Mouse (Mus musculus): Measurements from ENCODE around the gene Rasgef1c. TPM values are rescaled to one million over a fixed set of nuclear protein-coding genes. Genes with fewer than 3 reads are reported as not detected.

The Rasgef1c gene
- polyA plus RNA-seq, 1 experiment from 2014 or later = not detected

DNA sequence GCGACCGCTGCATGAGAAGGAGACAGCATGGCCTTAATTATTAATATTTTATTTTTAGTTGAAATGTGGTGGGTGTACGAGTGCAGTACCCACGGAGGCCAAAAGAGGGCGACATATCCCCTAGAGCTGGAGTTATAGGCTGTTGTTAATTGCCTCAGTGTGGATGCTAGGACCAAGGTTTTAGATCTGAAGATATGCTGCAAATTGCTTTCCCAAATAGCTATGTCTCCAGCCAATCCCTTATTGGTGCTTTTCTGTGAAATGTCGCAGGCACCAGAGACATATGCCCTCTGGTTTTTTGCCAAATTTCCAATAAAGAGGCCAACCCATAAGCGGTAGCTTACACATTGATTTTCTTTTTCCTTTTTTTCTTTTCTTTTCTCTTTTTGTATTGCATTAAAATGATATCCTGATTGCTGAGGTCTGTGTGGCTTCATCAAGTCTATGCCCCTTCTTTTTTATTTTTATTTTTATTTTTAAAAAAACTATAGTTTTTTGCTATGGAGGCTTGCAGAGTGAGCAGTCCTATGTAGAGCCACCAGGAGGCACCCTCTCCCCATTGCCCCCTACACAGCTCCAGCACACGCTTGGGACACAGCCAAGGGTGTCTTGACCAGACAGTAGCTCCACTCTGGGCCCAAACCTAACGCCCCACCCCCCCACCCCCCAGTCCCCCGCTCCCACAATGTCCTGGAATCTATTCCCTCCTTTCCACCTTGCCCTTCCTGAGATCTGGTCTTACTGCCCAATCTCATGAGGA is 84.8 kb downstream of the Rasgef1c start:
- Histone ChIP-seq H3K36me3 (ENCODE audit: control insufficient read depth, insufficient read depth, low read length) (no peaks in the 10 kb centered on the region), H3K9ac (ENCODE audit: low read depth, low read length) (no peak overlapping the region), H3K4me1 (ENCODE audit: control insufficient read depth, insufficient read depth, low read length) (no peaks in the 10 kb centered on the region), H3K27me3 (ENCODE audit: control insufficient read depth, insufficient read depth, low read length) (no peaks in the 10 kb centered on the region; the same call in 1 of the 2 replicates), H3K4me3 (ENCODE audit: low read length) (no peak overlapping the region), H3K27ac (ENCODE audit: low read depth, low read length) (no peak overlapping the region), H3K4me2 (replicated peaks; ENCODE audit: low read depth, low read length) (no peak overlapping the region), H3K9me3 (ENCODE audit: control insufficient read depth, low read length) (no peaks in the 10 kb centered on the region)
- peak; percentile 81; the same call in 1 of the 2 replicates for ATAC-seq (ENCODE audit: low FRiP score, low TSS enrichment)
- 26% methylated on average over 10 of the region's 10 CpGs for WGBS

GRCm38 (mm10) chr11:49994536-49994935 is 92.9 kb downstream of the Rasgef1c start:
- Histone ChIP-seq H3K36me3 (ENCODE audit: control insufficient read depth, insufficient read depth, low read length) (no peaks in the 10 kb centered on the region), H3K9ac (ENCODE audit: low read depth, low read length) (no peak overlapping the region), H3K27me3 (ENCODE audit: control insufficient read depth, insufficient read depth, low read length) (no peaks in the 10 kb centered on the region), H3K4me2 (replicated peaks; ENCODE audit: low read depth, low read length) (no peak overlapping the region), H3K4me3 (ENCODE audit: low read length) (no peak overlapping the region), H3K27ac (ENCODE audit: low read depth, low read length) (no peak overlapping the region), H3K9me3 (ENCODE audit: control insufficient read depth, low read length) (no peaks in the 10 kb centered on the region), H3K4me1 (ENCODE audit: control insufficient read depth, insufficient read depth, low read length) (no peaks in the 10 kb centered on the region)
- ATAC-seq (ENCODE audit: low FRiP score, low TSS enrichment) = no peak
- WGBS = 57% methylated on average over 2 of the region's 2 CpGs

DNA sequence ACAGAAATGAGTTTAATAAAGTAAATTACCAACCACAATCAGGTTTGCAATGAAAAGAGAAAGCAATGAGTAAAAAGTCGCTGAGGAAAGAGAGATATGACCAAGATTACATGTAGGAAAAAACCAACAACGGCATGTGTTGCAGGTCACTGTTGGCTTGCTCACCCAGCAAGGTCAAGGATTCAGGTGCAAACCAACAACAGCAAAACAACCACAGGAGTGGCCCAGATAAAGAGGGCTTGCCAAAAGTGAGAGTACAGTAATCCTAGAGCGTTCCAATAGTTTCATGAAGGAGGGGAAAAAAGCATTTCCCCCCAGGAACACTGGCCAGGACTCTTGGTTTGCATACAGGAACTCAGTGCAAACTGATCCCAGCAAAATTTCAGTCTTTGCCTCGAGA is 94.8 kb downstream of the Rasgef1c start:
- Histone ChIP-seq H3K9me3 (ENCODE audit: control insufficient read depth, low read length) (no peaks in the 10 kb centered on the region), H3K27me3 (ENCODE audit: control insufficient read depth, insufficient read depth, low read length) (no peaks in the 10 kb centered on the region), H3K4me3 (ENCODE audit: low read length) (no peak overlapping the region), H3K4me1 (ENCODE audit: control insufficient read depth, insufficient read depth, low read length) (no peaks in the 10 kb centered on the region), H3K9ac (ENCODE audit: low read depth, low read length) (no peak overlapping the region), H3K27ac (ENCODE audit: low read depth, low read length) (no peak overlapping the region), H3K4me2 (replicated peaks; ENCODE audit: low read depth, low read length) (no peak overlapping the region), H3K36me3 (ENCODE audit: control insufficient read depth, insufficient read depth, low read length) (no peaks in the 10 kb centered on the region)
- WGBS = 69% methylated on average over 4 of the region's 4 CpGs
- ATAC-seq (ENCODE audit: low FRiP score, low TSS enrichment) = no peak

DNA sequence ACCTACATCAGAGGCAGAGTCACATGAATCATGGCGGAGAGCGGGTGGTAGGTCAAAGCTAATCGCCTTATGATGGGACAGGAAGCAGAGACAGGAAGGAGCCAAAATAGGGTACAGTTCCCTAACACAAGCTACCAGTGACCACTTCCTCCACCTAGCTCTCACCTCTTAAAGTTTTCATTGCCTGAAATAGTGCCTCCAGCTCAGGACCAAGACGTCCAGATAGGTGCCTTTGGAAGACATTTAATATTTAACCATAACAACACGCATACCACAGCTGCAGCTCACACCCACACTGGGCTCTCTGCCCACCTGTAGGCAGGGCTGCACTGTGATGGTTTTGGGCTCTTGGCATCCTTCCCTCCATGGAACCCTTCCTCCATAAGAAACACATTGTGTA is 95.7 kb downstream of the Rasgef1c start:
- Histone ChIP-seq H3K4me1 (ENCODE audit: control insufficient read depth, insufficient read depth, low read length) (no peaks in the 10 kb centered on the region), H3K36me3 (ENCODE audit: control insufficient read depth, insufficient read depth, low read length) (no peaks in the 10 kb centered on the region), H3K27me3 (ENCODE audit: control insufficient read depth, insufficient read depth, low read length) (no peaks in the 10 kb centered on the region), H3K27ac (ENCODE audit: low read depth, low read length) (no peak overlapping the region), H3K9ac (ENCODE audit: low read depth, low read length) (no peak overlapping the region), H3K4me3 (ENCODE audit: low read length) (no peak overlapping the region), H3K9me3 (ENCODE audit: control insufficient read depth, low read length) (no peaks in the 10 kb centered on the region), H3K4me2 (replicated peaks; ENCODE audit: low read depth, low read length) (no peak overlapping the region)
- WGBS = 74% methylated on average over 5 of the region's 5 CpGs
- no peak for ATAC-seq (ENCODE audit: low FRiP score, low TSS enrichment)

DNA sequence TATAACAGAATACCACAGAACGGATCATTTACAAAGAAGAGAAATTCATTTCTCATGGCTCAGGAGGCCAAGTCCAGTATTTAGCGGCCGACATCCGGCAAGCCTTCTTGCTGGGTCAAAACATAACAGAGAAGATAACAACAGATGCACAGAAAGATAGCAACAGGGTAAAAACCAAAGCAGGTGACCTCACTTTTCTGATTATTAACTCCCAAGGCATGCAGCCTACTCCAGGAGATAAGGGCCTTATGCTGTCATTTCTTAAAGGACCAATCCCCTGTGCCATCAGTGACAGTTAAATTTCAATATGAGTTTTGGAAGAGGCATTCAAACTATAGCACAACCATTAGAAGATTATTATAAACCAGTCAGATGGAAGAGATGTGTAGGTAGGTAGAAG is 101.2 kb downstream of the Rasgef1c start:
- no peak for ATAC-seq (ENCODE audit: low FRiP score, low TSS enrichment)
- Histone ChIP-seq H3K4me2 (replicated peaks; ENCODE audit: low read depth, low read length) (no peak overlapping the region), H3K27me3 (ENCODE audit: control insufficient read depth, insufficient read depth, low read length) (no peaks in the 10 kb centered on the region), H3K9ac (ENCODE audit: low read depth, low read length) (no peak overlapping the region), H3K36me3 (ENCODE audit: control insufficient read depth, insufficient read depth, low read length) (no peaks in the 10 kb centered on the region), H3K4me3 (ENCODE audit: low read length) (no peak overlapping the region), H3K9me3 (ENCODE audit: control insufficient read depth, low read length) (no peaks in the 10 kb centered on the region), H3K27ac (ENCODE audit: low read depth, low read length) (no peak overlapping the region), H3K4me1 (ENCODE audit: control insufficient read depth, insufficient read depth, low read length) (no peaks in the 10 kb centered on the region)
- WGBS = 93% methylated on average over 4 of the region's 4 CpGs

GRCm38 (mm10) chr11:50007776-50008175 is 106.1 kb downstream of the Rasgef1c start:
- Histone ChIP-seq H3K4me2 (replicated peaks; ENCODE audit: low read depth, low read length) (no peak overlapping the region), H3K36me3 (ENCODE audit: control insufficient read depth, insufficient read depth, low read length) (no peaks in the 10 kb centered on the region), H3K4me3 (ENCODE audit: low read length) (no peak overlapping the region), H3K9ac (ENCODE audit: low read depth, low read length) (no peak overlapping the region), H3K27ac (ENCODE audit: low read depth, low read length) (no peak overlapping the region), H3K27me3 (ENCODE audit: control insufficient read depth, insufficient read depth, low read length) (no peaks in the 10 kb centered on the region), H3K9me3 (ENCODE audit: control insufficient read depth, low read length) (no peaks in the 10 kb centered on the region), H3K4me1 (ENCODE audit: control insufficient read depth, insufficient read depth, low read length) (no peaks in the 10 kb centered on the region)
- no peak for ATAC-seq (ENCODE audit: low FRiP score, low TSS enrichment)
- WGBS = 82% methylated on average over 10 of the region's 10 CpGs

DNA sequence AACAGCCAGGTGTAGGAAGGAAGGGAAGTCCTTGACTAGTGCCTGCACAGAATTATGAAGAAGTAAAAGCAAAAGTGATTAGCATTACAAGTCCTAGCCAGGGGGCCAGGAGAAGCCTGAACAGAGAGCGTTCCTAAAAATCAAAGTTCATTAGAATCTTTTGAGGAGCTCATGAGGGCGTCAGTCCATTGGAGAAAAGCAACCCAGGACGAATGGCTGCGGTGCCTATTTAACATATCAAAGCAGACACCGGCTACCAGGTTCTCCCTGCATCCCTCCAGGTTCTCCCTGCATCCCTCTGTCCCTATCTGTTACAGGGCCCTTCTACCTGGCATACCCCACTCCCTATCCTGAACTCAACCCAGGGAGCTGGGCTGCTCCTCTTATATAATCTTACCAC is 106.6 kb downstream of the Rasgef1c start:
- Histone ChIP-seq H3K27ac (ENCODE audit: low read depth, low read length) (no peak overlapping the region), H3K4me1 (ENCODE audit: control insufficient read depth, insufficient read depth, low read length) (no peaks in the 10 kb centered on the region), H3K4me2 (replicated peaks; ENCODE audit: low read depth, low read length) (no peak overlapping the region), H3K4me3 (ENCODE audit: low read length) (no peak overlapping the region), H3K36me3 (ENCODE audit: control insufficient read depth, insufficient read depth, low read length) (no peaks in the 10 kb centered on the region), H3K27me3 (ENCODE audit: control insufficient read depth, insufficient read depth, low read length) (no peaks in the 10 kb centered on the region), H3K9ac (ENCODE audit: low read depth, low read length) (no peak overlapping the region), H3K9me3 (ENCODE audit: control insufficient read depth, low read length) (no peaks in the 10 kb centered on the region)
- WGBS = 31% methylated on average over 5 of the region's 5 CpGs
- no peak for ATAC-seq (ENCODE audit: low FRiP score, low TSS enrichment)

DNA sequence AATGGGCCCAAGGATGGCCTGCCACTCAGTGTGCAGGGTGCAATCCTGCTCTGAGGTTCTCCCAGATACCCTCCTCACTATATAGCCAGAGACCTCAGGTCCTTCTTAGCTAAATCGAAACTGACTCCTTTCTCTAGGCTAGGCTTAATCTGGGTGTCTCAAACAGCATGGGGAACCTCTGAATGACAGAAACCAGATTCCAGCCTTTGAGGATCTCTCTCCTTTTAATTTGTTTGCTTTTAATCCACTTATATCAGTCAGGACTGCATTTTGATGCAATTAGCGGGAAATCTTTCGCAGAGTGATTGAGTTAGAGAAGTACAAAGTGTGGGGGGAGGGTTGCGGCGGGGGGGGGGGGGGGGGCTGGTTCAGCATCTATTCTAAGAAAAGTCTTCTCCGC is 111.4 kb downstream of the Rasgef1c start:
- Histone ChIP-seq H3K9me3 (ENCODE audit: control insufficient read depth, low read length) (no peaks in the 10 kb centered on the region), H3K9ac (ENCODE audit: low read depth, low read length) (no peak overlapping the region), H3K36me3 (ENCODE audit: control insufficient read depth, insufficient read depth, low read length) (no peaks in the 10 kb centered on the region), H3K4me2 (replicated peaks; ENCODE audit: low read depth, low read length) (no peak overlapping the region), H3K4me1 (ENCODE audit: control insufficient read depth, insufficient read depth, low read length) (no peaks in the 10 kb centered on the region), H3K27ac (ENCODE audit: low read depth, low read length) (no peak overlapping the region), H3K4me3 (ENCODE audit: low read length) (no peak overlapping the region), H3K27me3 (ENCODE audit: control insufficient read depth, insufficient read depth, low read length) (no peaks in the 10 kb centered on the region)
- 80% methylated on average over 5 of the region's 6 CpGs for WGBS
- no peak for ATAC-seq (ENCODE audit: low FRiP score, low TSS enrichment)

DNA sequence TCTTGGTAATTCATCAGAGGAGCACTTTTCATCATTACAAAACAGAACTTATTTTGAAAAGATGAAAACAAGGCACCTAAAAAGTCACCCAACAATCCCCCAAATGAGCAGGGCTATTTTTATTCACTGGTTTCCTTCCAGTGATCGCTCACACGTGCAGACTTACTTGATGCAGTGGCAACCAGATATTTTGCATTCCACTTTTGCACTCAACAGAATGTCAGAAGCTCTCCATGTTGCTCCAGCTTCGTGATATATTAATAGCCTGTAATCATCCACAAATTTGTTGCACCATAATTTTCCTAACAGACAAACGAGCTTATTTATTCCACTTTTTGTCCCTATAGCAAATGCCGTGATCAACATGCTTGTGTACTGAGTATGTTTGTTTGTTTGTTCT is 114.9 kb downstream of the Rasgef1c start:
- no peak overlapping the region for H3K4me3 ChIP-seq (ENCODE audit: low read length)
- H3K9me3 ChIP-seq (ENCODE audit: control insufficient read depth, low read length) = no peaks in the 10 kb centered on the region
- H3K9ac ChIP-seq (ENCODE audit: low read depth, low read length) = no peak overlapping the region
- H3K27ac ChIP-seq (ENCODE audit: low read depth, low read length) = no peak overlapping the region
- no peaks in the 10 kb centered on the region for H3K36me3 ChIP-seq (ENCODE audit: control insufficient read depth, insufficient read depth, low read length)
- no peak overlapping the region for H3K4me2 ChIP-seq (replicated peaks; ENCODE audit: low read depth, low read length)
- 79% methylated on average over 5 of the region's 5 CpGs for WGBS
- H3K4me1 ChIP-seq (ENCODE audit: control insufficient read depth, insufficient read depth, low read length) = no peaks in the 10 kb centered on the region
- ATAC-seq (ENCODE audit: low FRiP score, low TSS enrichment) = no peak
- H3K27me3 ChIP-seq (ENCODE audit: control insufficient read depth, insufficient read depth, low read length) = no peaks in the 10 kb centered on the region
